In genomic region chr12:83762706-83763105, GRCm38 (mm10) we compare ENCODE assay signal across 10 mouse cellular contexts. TPM values are rescaled to one million over a fixed set of nuclear protein-coding genes. Genes with fewer than 3 reads are reported as not detected.
DNase-seq lines count a peak whose midpoint lies in the region.
"Had no signal": no experiment of that assay in that cellular context is flagged by ENCODE, and none has a peak within 500 bp of the region (broad histone marks: within the 10 kb centered on the region; RNA-seq: fewer than 3 reads in every experiment).

No protein-coding gene starts in this region.

- H3K4me3 ChIP-seq in heart, embryonic 10.5 days: no peak overlapping the region
- H3K4me3 ChIP-seq: myocyte had no signal

- H3K27ac ChIP-seq in heart, embryonic 10.5 days: no peak overlapping the region

- no peaks in the 10 kb centered on the region for H3K36me3 ChIP-seq in heart, embryonic 10.5 days

- intact Hi-C loops in left cerebral cortex, postnatal 36 days (cut with DNase I): no loop called here

- peak; percentile 8 to 13 for DNase-seq in heart, adult 9 months (ENCODE audit: low spot score in 2 of 2)
- no peak for DNase-seq in heart, embryonic 10.5 days (ENCODE audit: low spot score)
- DNase-seq in A20 (ENCODE audit: low read depth, low spot score): peak; percentile 10
- peak; percentile 34 to 50 for DNase-seq in adrenal gland, postnatal 36 days
- peak; percentile 62 for DNase-seq in kidney, postnatal 14 days
- no peak for DNase-seq in left cerebral cortex, postnatal 36 days (ENCODE audit: low spot score in 2 of 2)
- DNase-seq in cerebellum, postnatal 10 days: no peak
- no peak for DNase-seq in left cerebral cortex, adult 9 months (ENCODE audit: low spot score in 2 of 2)
- DNase-seq: gastrocnemius, postnatal 10 days had no signal

- H3K27me3 ChIP-seq in heart, embryonic 10.5 days (ENCODE audit: insufficient read depth, poor library complexity, severe bottlenecking): peaks cover 18% of the 10 kb centered on the region; the same call in 1 of the 2 replicates

- no peaks in the 10 kb centered on the region for H3K9me3 ChIP-seq in heart, embryonic 10.5 days

- H3K4me1 ChIP-seq in heart, embryonic 10.5 days: peaks cover 41% of the 10 kb centered on the region

- WGBS in heart, embryonic 10.5 days: 42% methylated on average over 4 of the region's 4 CpGs

RNA-seq across cellular contexts. Expression of gene Papln, which starts 0.7 kb away (rescaled TPM):
- polyA plus RNA-seq in heart, embryonic 10.5 days (2016; fragmentation: Nextera tagmentation; extraction: Ambion mirVana): 0.15 and 0.38 TPM in 2 replicates
- 1 to 10 TPM; 2.5 to 2.7 TPM for total RNA-seq in adrenal gland, postnatal 36 days (2021)
- 10 to 100 TPM in 1 of 2 experiments, 1 to 10 TPM in 1; 7.4 to 11.5 TPM for total RNA-seq in left cerebral cortex, postnatal 36 days (2021)

Comparison
In these comparisons a context has a peak if more than half of its experiments do, and no peak if none do; other contexts are left out.
1. DNase-seq: peak in heart, adult 9 months (2 of 2), A20 (single experiment), adrenal gland, postnatal 36 days (2 of 2) and kidney, postnatal 14 days (single experiment); none in heart, embryonic 10.5 days (single experiment), left cerebral cortex, postnatal 36 days (0 of 2), cerebellum, postnatal 10 days (0 of 2) and left cerebral cortex, adult 9 months (0 of 2).